Mouse (Mus musculus) erythroblast, embryonic 14.5 days (primary cell): Measurements from ENCODE around the gene Tmem132d. TPM values are rescaled to one million over a fixed set of nuclear protein-coding genes. Genes with fewer than 3 reads are reported as not detected.
"Not testable (repeated sequence)": the region's sequence is repeated elsewhere in the genome, so short reads cannot be mapped to it uniquely, and the experiment has no call there.

Experiments
- H3K27me3 ChIP-seq: 2 replicates; pipeline ENCODE4 v1.6.1; 2012; ENCODE audit warnings: inconsistent platforms; ENCODE audit not compliant: control insufficient read depth
- H3K36me3 ChIP-seq: 2 replicates; pipeline ENCODE4 v1.6.1; 2012; ENCODE audit warnings: mild to moderate bottlenecking, inconsistent platforms; ENCODE audit not compliant: control insufficient read depth
- H3K4me1 ChIP-seq: 2 replicates; pipeline ENCODE4 v1.6.1; 2012; ENCODE audit warnings: inconsistent platforms; ENCODE audit not compliant: control insufficient read depth
- H3K4me3 ChIP-seq: replicated peaks from 2 replicates; pipeline ENCODE3; 2012; ENCODE audit warnings: moderate library complexity, mild to moderate bottlenecking, inconsistent platforms
- H3K9me3 ChIP-seq: 2 replicates; pipeline ENCODE4 v1.6.1; 2012; ENCODE audit warnings: low read length, inconsistent platforms, mixed read lengths; ENCODE audit not compliant: control insufficient read depth
- GATA1 ChIP-seq: IDR thresholded peaks from 2 replicates; pipeline ENCODE4 v1.6.1; 2012; ENCODE audit warnings: low read length, inconsistent platforms, mixed read lengths
- TAL1 ChIP-seq: IDR thresholded peaks from 3 replicates; pipeline ENCODE4 v1.6.1; 2012; ENCODE audit warnings: low read length, inconsistent platforms, mixed read lengths
- polyA plus RNA-seq: library from polyadenylated mRNA; stranded (reverse); fragments of >175 nt; gene quantifications from 2 replicates; pipeline ENCODE4 v1.2.3, GENCODE M21; 2012

Gene Tmem132d
- polyA plus RNA-seq, 1 experiment = not detected

DNA sequence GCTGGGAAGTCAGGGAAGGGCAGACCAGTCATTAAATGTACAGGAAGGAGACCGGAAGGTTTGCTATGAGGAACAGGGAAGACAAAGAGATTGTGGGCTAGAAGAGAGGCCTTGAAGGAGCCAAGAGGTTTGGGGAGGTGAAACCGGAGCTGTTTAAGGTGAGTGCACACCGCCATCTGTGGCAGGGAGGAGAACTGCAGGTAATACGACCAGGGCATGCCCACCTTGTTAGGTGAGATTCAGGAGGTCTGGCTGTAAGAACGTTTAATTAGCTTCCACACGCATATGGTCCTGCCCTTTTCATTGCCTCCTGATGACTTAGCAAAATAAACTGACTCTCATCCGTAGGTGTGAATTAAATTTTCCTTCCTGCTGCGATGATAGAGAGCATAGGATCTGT, 485.6 kb downstream of the Tmem132d start:
- TF ChIP-seq TAL1 = no peak
- no peak for TF ChIP-seq GATA1
- Histone ChIP-seq H3K27me3 (no peaks in the 10 kb centered on the region), H3K36me3 (no peaks in the 10 kb centered on the region), H3K9me3 (peaks cover 60% of the 10 kb centered on the region), H3K4me3 (no peak overlapping the region), H3K4me1 (no peaks in the 10 kb centered on the region)

- not testable (repeated sequence) for H3K4me1 ChIP-seq, H3K4me3 ChIP-seq, H3K36me3 ChIP-seq, H3K27me3 ChIP-seq
- H3K9me3 ChIP-seq = peaks cover 39% of the 10 kb centered on the region
These were observed 490.7 kb downstream of the Tmem132d start for GRCm38 (mm10) chr5:127942171-127942570.

DNA sequence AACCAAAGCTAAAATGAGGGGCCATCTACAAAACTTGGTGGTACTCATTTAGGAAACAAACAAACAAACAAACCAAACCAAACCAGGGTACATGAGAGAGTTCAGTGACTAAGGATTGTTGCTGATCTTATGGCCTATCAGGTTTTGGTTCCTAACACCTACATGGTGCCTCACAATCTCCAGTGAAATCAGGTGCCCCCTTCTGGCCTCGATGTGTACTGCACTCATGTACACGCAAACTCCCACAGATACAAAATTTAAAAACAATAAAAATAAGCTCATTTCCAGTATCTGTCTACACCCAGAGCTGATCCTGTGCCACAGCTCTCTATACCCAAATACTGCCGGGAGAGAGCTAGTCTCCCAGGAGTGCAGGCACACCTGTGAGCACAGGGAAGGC, 495.0 kb downstream of the Tmem132d start:
- Histone ChIP-seq H3K9me3 (peaks cover 36% of the 10 kb centered on the region), H3K36me3 (no peaks in the 10 kb centered on the region), H3K4me1 (no peaks in the 10 kb centered on the region), H3K4me3 (no peak overlapping the region), H3K27me3 (no peaks in the 10 kb centered on the region)
- no peak for TF ChIP-seq GATA1
- TF ChIP-seq TAL1 = no peak

- peaks cover 52% of the 10 kb centered on the region for H3K9me3 ChIP-seq
- TF ChIP-seq GATA1 (no peak), TAL1 (no peak)
These were observed 503.2 kb downstream of the Tmem132d start for GRCm38 (mm10) chr5:127929687-127930086.

GRCm38 (mm10) chr5:127926686-127927085, 506.2 kb downstream of the Tmem132d start:
- no peaks in the 10 kb centered on the region for H3K36me3 ChIP-seq

More at GRCm38 (mm10) chr5:127929687-127930086, 503.2 kb downstream of the Tmem132d start:
- Histone ChIP-seq H3K27me3 (no peaks in the 10 kb centered on the region), H3K36me3 (no peaks in the 10 kb centered on the region), H3K4me3 (no peak overlapping the region), H3K4me1 (no peaks in the 10 kb centered on the region)

GRCm38 (mm10) chr5:127924106-127924505, 508.8 kb downstream of the Tmem132d start:
- TF ChIP-seq GATA1 (no peak), TAL1 (no peak)
- H3K36me3 ChIP-seq = no peaks in the 10 kb centered on the region
- H3K27me3 ChIP-seq = no peaks in the 10 kb centered on the region
- peaks cover 42% of the 10 kb centered on the region for H3K9me3 ChIP-seq
- H3K4me3 ChIP-seq = no peak overlapping the region
- no peaks in the 10 kb centered on the region for H3K4me1 ChIP-seq

More at GRCm38 (mm10) chr5:127926686-127927085, 506.2 kb downstream of the Tmem132d start:
- no peaks in the 10 kb centered on the region for H3K4me1 ChIP-seq
- no peaks in the 10 kb centered on the region for H3K27me3 ChIP-seq
- TF ChIP-seq GATA1 = no peak
- no peak for TF ChIP-seq TAL1
- peaks cover 45% of the 10 kb centered on the region for H3K9me3 ChIP-seq
- no peak overlapping the region for H3K4me3 ChIP-seq

DNA sequence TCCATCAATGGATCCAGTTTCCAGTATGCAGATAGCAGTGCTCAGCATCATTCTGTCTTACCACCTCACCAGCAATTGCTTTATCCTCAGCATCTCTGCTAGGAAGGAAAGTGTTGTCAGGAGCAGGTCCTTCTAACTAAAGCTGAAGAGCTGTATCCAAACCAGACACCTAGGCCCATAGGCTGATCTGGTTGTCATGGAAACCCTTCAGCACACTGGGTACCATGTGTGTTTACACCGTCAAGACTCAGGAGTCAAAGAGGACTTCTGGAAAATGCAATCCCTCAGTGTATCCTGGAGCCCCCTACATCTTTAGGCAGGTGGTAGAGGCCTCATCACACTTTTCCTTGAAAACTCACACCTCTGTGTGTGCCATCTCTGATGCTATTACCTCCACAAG, 513.7 kb downstream of the Tmem132d start:
- H3K4me3 ChIP-seq = no peak overlapping the region
- no peaks in the 10 kb centered on the region for H3K27me3 ChIP-seq
- H3K9me3 ChIP-seq = peaks cover 71% of the 10 kb centered on the region
- TF ChIP-seq TAL1 (no peak), GATA1 (no peak)
- H3K36me3 ChIP-seq = no peaks in the 10 kb centered on the region
- no peaks in the 10 kb centered on the region for H3K4me1 ChIP-seq

- no peaks in the 10 kb centered on the region for H3K27me3 ChIP-seq
- TF ChIP-seq GATA1 = no peak
- no peak for TF ChIP-seq TAL1
- H3K36me3 ChIP-seq = no peaks in the 10 kb centered on the region
- no peaks in the 10 kb centered on the region for H3K4me1 ChIP-seq
- peaks cover 69% of the 10 kb centered on the region for H3K9me3 ChIP-seq
- H3K4me3 ChIP-seq = no peak overlapping the region
These were observed 514.5 kb downstream of the Tmem132d start for GRCm38 (mm10) chr5:127918376-127918775.

DNA sequence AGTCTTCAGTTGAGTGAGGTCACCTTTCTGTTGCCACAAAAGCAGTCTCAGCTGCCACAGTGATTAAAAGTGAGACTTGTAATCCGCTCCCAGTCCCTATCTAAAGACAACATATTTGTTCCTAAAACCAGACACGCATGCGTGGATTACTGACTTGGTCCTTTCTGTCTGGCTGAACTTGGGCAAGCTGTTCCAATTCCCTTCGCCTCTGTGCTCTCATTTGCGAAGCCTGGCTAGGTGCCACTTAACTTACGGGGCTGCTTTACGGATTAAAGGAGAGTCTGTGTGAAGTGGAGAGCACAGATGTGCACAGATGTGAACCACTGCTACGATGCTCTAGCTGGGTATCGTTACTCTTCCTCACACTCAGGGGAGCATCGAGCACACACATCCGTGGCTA, 518.7 kb downstream of the Tmem132d start:
- no peaks in the 10 kb centered on the region for H3K27me3 ChIP-seq
- no peaks in the 10 kb centered on the region for H3K4me1 ChIP-seq
- H3K9me3 ChIP-seq = peaks cover 58% of the 10 kb centered on the region
- TF ChIP-seq GATA1 (no peak), TAL1 (no peak)
- no peaks in the 10 kb centered on the region for H3K36me3 ChIP-seq
- no peak overlapping the region for H3K4me3 ChIP-seq

DNA sequence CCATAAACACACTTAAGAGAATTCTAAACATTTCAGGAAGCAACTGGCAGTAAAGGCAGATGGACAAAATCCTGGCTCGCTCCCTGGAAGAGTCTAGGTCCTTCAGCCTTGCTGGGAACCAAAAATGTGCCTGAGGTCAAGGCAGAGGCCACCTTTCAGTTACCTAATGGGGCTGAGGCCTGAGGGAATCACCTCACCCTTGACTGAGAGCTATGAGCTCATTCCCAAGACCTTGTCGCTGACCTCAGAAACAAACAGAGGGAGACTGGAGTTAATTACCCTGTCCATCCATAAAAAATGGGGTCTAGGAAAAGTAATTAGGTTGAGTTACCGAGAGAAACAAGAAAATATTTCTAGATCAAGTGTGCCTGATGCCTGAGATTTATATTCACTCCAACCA, 521.3 kb downstream of the Tmem132d start:
- H3K9me3 ChIP-seq = peaks cover 47% of the 10 kb centered on the region
- no peaks in the 10 kb centered on the region for H3K36me3 ChIP-seq
- no peaks in the 10 kb centered on the region for H3K27me3 ChIP-seq
- TF ChIP-seq GATA1 (no peak), TAL1 (no peak)
- H3K4me1 ChIP-seq = no peaks in the 10 kb centered on the region
- H3K4me3 ChIP-seq = no peak overlapping the region
